Mouse (Mus musculus) G1E (cell line): ENCODE measurements at regions not wholly inside any gene's neighbourhood (a gene's known extent, or its start where the extent isn't known, plus 50 kb on each side); places are given as distances from the start of the nearest gene placed in this dataset.

Experiments
- ATAC-seq: 2 replicates; pipeline ENCODE4 v1.8.0; 2016; ENCODE audit warnings: mild to moderate bottlenecking; ENCODE audit not compliant: insufficient number of reproducible peaks, poor library complexity, low FRiP score, severe bottlenecking; ENCODE audit errors: extremely low read depth
- DNase-seq: peaks from one replicate; pipeline ENCODE4 v3.0.0; 2012; ENCODE audit warnings: low spot score
- H3K27me3 ChIP-seq: 2 replicates; pipeline ENCODE4 v1.6.1; 2012; ENCODE audit warnings: mild to moderate bottlenecking, low read length, inconsistent platforms; ENCODE audit not compliant: insufficient read depth
- H3K36me3 ChIP-seq: replicated peaks from 2 replicates; pipeline ENCODE3; 2012; ENCODE audit warnings: mild to moderate bottlenecking, inconsistent platforms
- H3K4me1 ChIP-seq: 2 replicates; pipeline ENCODE4 v1.6.1; 2012; ENCODE audit warnings: low read depth, low read length, inconsistent platforms, mixed read lengths; ENCODE audit not compliant: insufficient read depth
- H3K4me3 ChIP-seq: 2 replicates; pipeline ENCODE4 v1.5.1; 2012; ENCODE audit warnings: low read depth, mild to moderate bottlenecking, inconsistent platforms, low read length, moderate library complexity, mixed read lengths
- H3K9me3 ChIP-seq: replicated peaks from 2 replicates; pipeline ENCODE4 v1.6.1; 2012; ENCODE audit warnings: inconsistent platforms
- CTCF ChIP-seq: IDR thresholded peaks from 2 replicates; pipeline ENCODE4 v1.5.1; 2012; ENCODE audit warnings: low read depth, low read length, inconsistent platforms, mixed read lengths
- GATA1 ChIP-seq: IDR thresholded peaks from 2 replicates; pipeline ENCODE4 v1.6.1; 2012; ENCODE audit warnings: borderline replicate concordance, low read length, inconsistent platforms, mixed read lengths
- GATA2 ChIP-seq: IDR thresholded peaks from 2 replicates; pipeline ENCODE4 v1.6.1; 2012; ENCODE audit warnings: low read depth, low read length, inconsistent platforms, borderline replicate concordance
- POLR2AphosphoS5 ChIP-seq: IDR thresholded peaks from 2 replicates; pipeline ENCODE4 v1.6.1; 2012; ENCODE audit warnings: low read depth, low read length, inconsistent platforms; ENCODE audit not compliant: insufficient replicate concordance
- TAL1 ChIP-seq: conservative IDR thresholded peaks from 2 replicates; pipeline ENCODE4 v1.6.1; 2012; ENCODE audit warnings: low read depth, low read length, inconsistent platforms, mixed read lengths

DNA sequence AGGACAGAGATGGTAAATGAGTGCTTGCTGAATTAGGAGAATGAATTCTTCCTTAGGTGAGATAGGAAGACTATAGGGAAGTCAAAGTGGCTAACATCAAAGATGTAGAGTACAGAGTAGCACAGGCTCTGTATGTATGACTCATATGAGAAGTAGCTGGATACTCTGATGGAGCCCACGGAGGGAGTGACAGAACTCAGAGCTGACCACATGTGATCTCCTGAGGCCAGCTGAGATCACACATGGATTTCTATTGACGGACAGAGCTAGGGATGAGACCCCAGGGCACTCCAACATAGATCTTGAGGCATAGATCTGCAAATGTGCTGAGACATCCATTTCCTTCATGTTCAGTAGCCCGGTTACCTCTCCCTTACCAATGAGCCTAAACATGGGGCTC lies 66.0 kb downstream of the Cops8 start:
- no peak for TF ChIP-seq GATA2
- no peak for TF ChIP-seq POLR2AphosphoS5
- TF ChIP-seq TAL1, result no peak
- no peak for TF ChIP-seq CTCF
- no peak for TF ChIP-seq GATA1
- H3K36me3 ChIP-seq, result no peaks in the 10 kb centered on the region
- H3K9me3 ChIP-seq, result peaks cover 39% of the 10 kb centered on the region
- H3K4me3 ChIP-seq, result no peak overlapping the region
- H3K27me3 ChIP-seq, result no peaks in the 10 kb centered on the region
- no peak for ATAC-seq
- no peaks in the 10 kb centered on the region for H3K4me1 ChIP-seq
- no peak for DNase-seq

GRCm38 (mm10) chr1:90669237-90669636 lies 66.5 kb downstream of the Cops8 start:
- no peaks in the 10 kb centered on the region for H3K4me1 ChIP-seq
- peaks cover 40% of the 10 kb centered on the region for H3K9me3 ChIP-seq
- no peaks in the 10 kb centered on the region for H3K27me3 ChIP-seq
- no peak overlapping the region for H3K4me3 ChIP-seq
- TF ChIP-seq GATA1 (no peak), POLR2AphosphoS5 (no peak), CTCF (no peak), GATA2 (no peak), TAL1 (no peak)
- DNase-seq, result no peak
- H3K36me3 ChIP-seq, result no peaks in the 10 kb centered on the region
- no peak for ATAC-seq

- H3K27me3 ChIP-seq, result no peaks in the 10 kb centered on the region
- peaks cover 50% of the 10 kb centered on the region for H3K9me3 ChIP-seq
- H3K4me1 ChIP-seq, result no peaks in the 10 kb centered on the region
- ATAC-seq (no peak), DNase-seq (no peak)
- H3K4me3 ChIP-seq, result no peak overlapping the region
- no peaks in the 10 kb centered on the region for H3K36me3 ChIP-seq
- TF ChIP-seq CTCF (no peak), TAL1 (no peak), GATA1 (no peak), GATA2 (no peak), POLR2AphosphoS5 (no peak)
Observed at GRCm38 (mm10) chr1:90670346-90670745, 67.6 kb downstream of the Cops8 start.

GRCm38 (mm10) chr1:90673751-90674150 lies 71.0 kb downstream of the Cops8 start:
- Histone ChIP-seq H3K9me3 (peaks cover 66% of the 10 kb centered on the region), H3K27me3 (no peaks in the 10 kb centered on the region), H3K4me1 (no peaks in the 10 kb centered on the region), H3K4me3 (0 out of 2 replicates have a peak overlapping the region, but pooled peaks have one; percentile 4), H3K36me3 (no peaks in the 10 kb centered on the region)
- TF ChIP-seq GATA2, result no peak
- TF ChIP-seq GATA1, result no peak
- no peak for TF ChIP-seq POLR2AphosphoS5
- TF ChIP-seq CTCF, result no peak
- no peak for TF ChIP-seq TAL1
- DNase-seq, result no peak
- no peak for ATAC-seq

DNA sequence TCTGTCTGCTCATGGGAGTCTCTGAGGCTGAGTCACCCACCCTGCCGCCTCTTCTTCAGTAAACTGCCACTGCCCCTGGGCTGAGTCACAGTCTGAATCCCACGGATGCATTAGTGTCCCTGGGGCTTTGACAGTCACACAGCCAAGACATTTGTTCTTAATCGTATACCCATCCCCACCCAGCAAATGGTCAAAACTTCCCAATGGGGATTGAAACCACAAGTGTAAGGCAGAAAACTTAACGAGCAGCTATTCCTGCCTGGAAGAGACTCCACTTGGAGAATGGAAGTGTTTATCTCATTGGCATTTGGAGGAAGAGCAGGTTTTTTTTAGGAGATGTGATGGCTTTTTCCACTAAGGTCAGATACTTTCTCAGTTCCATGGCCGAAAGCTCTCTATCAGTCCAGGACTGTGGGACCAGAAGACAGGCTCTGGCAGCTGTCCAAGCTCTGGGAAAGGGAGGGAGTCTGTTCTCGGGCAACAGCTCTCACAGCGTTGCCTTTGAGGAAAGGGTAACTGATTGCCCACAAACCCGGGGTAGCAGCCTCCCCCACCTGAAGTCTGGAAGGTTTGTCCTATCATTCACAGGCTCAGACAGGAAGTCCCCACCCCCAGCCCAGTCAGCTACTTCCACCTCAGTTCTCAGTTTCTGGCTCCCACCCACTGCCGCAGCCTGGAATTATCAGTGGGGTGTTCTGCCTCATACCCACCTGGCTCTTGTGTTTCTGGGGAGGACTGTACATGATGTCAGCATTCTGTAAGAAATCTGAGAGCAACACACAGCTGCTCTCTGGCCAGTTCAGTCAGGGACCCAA lies 73.6 kb downstream of the Cops8 start:
- no peaks in the 10 kb centered on the region for H3K27me3 ChIP-seq
- ATAC-seq, result no peak
- no peaks in the 10 kb centered on the region for H3K36me3 ChIP-seq
- peaks cover 72% of the 10 kb centered on the region for H3K9me3 ChIP-seq
- H3K4me3 ChIP-seq, result no peak overlapping the region
- no peak for DNase-seq
- no peaks in the 10 kb centered on the region for H3K4me1 ChIP-seq
- no peak for TF ChIP-seq GATA2

GRCm38 (mm10) chr1:90677188-90677587 lies 74.4 kb downstream of the Cops8 start:
- ATAC-seq (no peak), DNase-seq (no peak)
- no peaks in the 10 kb centered on the region for H3K4me1 ChIP-seq
- H3K9me3 ChIP-seq, result peaks cover 78% of the 10 kb centered on the region
- TF ChIP-seq GATA1 (no peak), TAL1 (no peak), GATA2 (no peak), POLR2AphosphoS5 (no peak), CTCF (no peak)
- H3K27me3 ChIP-seq, result no peaks in the 10 kb centered on the region
- H3K36me3 ChIP-seq, result no peaks in the 10 kb centered on the region
- H3K4me3 ChIP-seq, result no peak overlapping the region

DNA sequence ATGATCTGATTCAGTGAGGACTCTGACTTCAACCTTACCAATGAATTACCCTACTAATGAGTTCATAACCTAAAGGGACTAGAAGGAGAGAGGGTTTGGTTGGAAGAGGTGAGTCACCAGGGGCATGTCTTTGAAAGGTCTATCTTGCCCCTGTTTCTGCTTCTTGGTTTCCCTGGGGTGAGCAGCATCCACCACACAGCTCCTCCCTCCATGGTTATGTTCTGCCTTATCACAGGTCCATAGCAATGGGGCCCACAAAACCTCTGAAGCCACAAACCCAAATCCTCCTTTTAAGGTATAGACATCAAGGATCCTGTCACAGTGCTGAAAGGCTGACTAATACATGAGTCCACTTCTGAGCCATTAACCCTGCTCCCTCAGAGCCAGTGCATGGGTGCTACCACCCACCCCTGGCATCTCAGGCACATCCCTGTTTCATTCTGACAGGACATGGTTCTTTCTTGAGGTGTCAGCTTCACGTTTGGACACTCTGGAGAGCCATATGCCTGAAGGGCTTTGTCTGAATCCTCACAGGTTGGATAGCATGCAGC lies 74.9 kb downstream of the Cops8 start:
- ATAC-seq, result no peak
- Histone ChIP-seq H3K27me3 (no peaks in the 10 kb centered on the region), H3K4me3 (no peak overlapping the region), H3K9me3 (peaks cover 81% of the 10 kb centered on the region), H3K36me3 (no peaks in the 10 kb centered on the region), H3K4me1 (no peaks in the 10 kb centered on the region)
- no peak for TF ChIP-seq POLR2AphosphoS5
- DNase-seq, result no peak
